Mouse (Mus musculus) kidney, embryonic 14.5 days (tissue): ENCODE data around the gene Mymx. TPM values are rescaled to one million over a fixed set of nuclear protein-coding genes. Genes with fewer than 3 reads are reported as not detected.
"Not testable (repeated sequence)": the region's sequence is repeated elsewhere in the genome, so short reads cannot be mapped to it uniquely, and the experiment has no call there.

Experiments used
- ATAC-seq: fragments of 200-750 bp; cut with Nextera tagmentation; 2 replicates; pipeline ENCODE4 v1.8.0; 2017; ENCODE audit warnings: moderate number of reproducible peaks, mild to moderate bottlenecking, moderate TSS enrichment, moderate library complexity; ENCODE audit not compliant: low FRiP score, low TSS enrichment
- H3K27ac ChIP-seq: fragments of 300-500 bp; sonication (generic); 2 replicates; pipeline ENCODE4 v1.5.1; 2014; ENCODE audit warnings: low read depth, mild to moderate bottlenecking, low read length, moderate library complexity, mixed read lengths
- H3K27me3 ChIP-seq: fragments of 300-500 bp; sonication (generic); 2 replicates; pipeline ENCODE4 v1.6.1; 2014; ENCODE audit warnings: mild to moderate bottlenecking, low read length; ENCODE audit not compliant: control insufficient read depth, insufficient read depth
- H3K36me3 ChIP-seq: fragments of 300-500 bp; sonication (generic); 2 replicates; pipeline ENCODE4 v1.6.1; 2014; ENCODE audit warnings: low read length, mixed read lengths; ENCODE audit not compliant: control insufficient read depth, insufficient read depth
- H3K4me1 ChIP-seq: fragments of 300-500 bp; sonication (generic); 2 replicates; pipeline ENCODE4 v1.6.1; 2014; ENCODE audit warnings: low read length, mixed read lengths; ENCODE audit not compliant: control insufficient read depth, insufficient read depth
- H3K4me2 ChIP-seq: fragments of 300-500 bp; sonication (generic); replicated peaks from 2 replicates; pipeline ENCODE4 v1.6.1; 2014; ENCODE audit warnings: low read depth, mild to moderate bottlenecking, low read length
- H3K4me3 ChIP-seq: fragments of 300-500 bp; sonication (generic); 2 replicates; pipeline ENCODE4 v1.5.1; 2014; ENCODE audit warnings: mild to moderate bottlenecking, low read length
- H3K9ac ChIP-seq: fragments of 300-500 bp; sonication (generic); 2 replicates; pipeline ENCODE4 v1.6.1; 2014; ENCODE audit warnings: low read depth, mild to moderate bottlenecking, low read length, moderate library complexity
- H3K9me3 ChIP-seq: fragments of 300-500 bp; sonication (generic); 2 replicates; pipeline ENCODE4 v1.6.1; 2016; ENCODE audit warnings: low read length; ENCODE audit not compliant: control insufficient read depth
- WGBS: fragments of 180-500 bp; shearing (Covaris S2); extraction: QIAGEN DNeasy Blood & Tissue Kit; methylation state at CpG from one replicate; pipeline ENCODE4 v1.1.7; 2014; 5-methylcytosine and 5-hydroxymethylcytosine counted together
- polyA plus RNA-seq: library from polyadenylated mRNA; unstranded; fragments of >200 nt; fragmentation: Nextera tagmentation; extraction: Ambion mirVana; gene quantifications from 2 replicates; pipeline ENCODE4 v1.2.1, GENCODE M21; 2014

Mymx gene
- polyA plus RNA-seq, 1 experiment from 2014 or later, result 4.2 TPM

DNA sequence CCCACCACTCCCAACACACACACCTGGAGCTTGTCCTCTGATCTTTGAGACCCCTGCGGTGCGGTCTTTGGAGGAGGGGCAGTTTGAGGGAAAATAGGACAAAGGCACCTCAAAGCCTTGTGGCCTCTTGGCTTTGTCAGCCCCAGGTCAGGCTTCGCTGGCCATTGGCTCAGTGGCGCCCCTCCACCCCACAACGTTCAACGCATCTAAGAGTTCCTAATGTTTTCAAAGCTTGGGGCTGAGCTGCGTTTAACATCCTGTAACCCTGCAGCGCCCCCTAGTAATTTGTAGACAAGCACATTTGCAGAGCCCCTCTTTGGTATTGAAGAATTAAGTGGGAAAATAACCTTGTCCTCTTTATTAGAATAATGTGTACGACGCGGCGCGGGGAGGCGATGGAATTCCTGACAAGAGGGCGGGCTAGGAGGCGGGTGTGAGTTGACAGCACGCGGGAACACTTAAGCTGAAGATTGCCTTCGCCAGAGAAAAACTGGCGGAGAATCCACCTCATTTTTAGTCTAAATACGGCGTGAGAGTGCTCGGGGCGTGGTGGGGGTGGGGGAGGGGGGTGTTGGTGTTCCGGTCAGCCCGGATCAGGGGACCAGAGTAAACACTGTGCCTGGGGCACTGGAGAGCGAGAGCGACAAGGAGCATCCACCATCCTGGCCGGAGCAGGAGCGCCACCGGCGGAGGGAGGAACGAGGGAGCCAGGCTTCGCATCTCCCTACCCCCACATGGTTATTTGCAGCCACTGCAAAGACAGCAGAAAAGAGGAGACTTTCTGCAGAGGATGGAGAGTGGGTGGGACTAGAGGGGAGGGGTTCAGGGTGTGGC, 28.2 kb upstream of the Mymx start:
- Histone ChIP-seq H3K27me3 (no peaks in the 10 kb centered on the region), H3K27ac (peak overlapping the region; percentile 48; the same call in 1 of the 2 replicates), H3K4me3 (peak overlapping the region; percentile 34), H3K4me1 (peaks cover 8% of the 10 kb centered on the region; the same call in 1 of the 2 replicates), H3K9ac (peak overlapping the region; percentile 44; the same call in 1 of the 2 replicates), H3K9me3 (no peaks in the 10 kb centered on the region), H3K4me2 (peak overlapping the region; percentile 65), H3K36me3 (no peaks in the 10 kb centered on the region)
- WGBS, result 3% methylated on average over 34 of the region's 34 CpGs
- ATAC-seq, result peak; percentile 82

DNA sequence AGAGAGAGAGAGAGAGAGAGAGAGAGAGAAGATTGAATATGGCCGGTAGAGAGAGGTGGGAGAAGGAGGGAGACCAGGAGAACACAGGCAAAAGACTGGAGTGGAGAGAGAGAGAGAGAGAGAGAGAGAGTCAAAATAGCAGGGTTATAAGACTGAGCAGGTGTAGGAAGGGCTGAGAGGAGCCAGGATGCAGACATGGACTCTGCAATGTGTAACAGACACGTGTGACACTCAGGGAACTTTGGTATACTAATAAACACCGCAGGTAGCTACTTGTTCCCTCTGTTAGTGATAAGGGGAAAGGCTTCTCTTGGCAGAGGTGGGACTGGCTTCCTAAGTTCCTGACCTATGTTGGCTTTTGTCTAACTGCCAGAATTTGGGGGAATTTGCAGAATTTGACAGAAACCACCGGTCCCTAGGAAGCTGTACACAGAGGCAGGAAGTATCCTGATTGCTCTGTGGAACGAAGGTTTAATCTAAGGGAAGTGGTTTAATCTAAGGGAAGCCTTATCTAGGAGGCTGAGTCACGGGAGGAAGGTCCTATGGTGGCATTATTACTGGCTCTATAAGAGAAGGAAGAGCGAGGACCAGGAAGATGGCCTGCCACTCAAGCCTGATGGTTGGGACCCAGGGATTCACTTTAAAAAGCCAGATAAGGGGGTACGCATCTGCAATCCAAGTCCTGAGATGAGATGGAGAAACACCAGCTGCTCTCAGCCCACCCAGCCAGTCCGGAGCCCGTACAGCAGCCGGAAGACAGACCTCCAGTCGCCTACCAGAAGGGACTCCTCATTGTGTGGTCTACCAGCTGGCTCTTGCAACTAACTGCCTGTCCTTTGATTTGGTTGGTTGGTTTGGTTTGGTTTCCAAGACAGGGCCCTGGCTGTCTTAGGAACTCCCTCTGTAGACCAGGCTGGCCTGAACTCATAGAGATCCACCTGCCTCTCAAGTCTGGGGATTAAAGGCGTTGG, 27.3 kb upstream of the Mymx start:
- H3K4me3 ChIP-seq, result no peak overlapping the region
- H3K9ac ChIP-seq, result no peak overlapping the region
- H3K27ac ChIP-seq, result peak overlapping the region; percentile 48; the same call in 1 of the 2 replicates
- H3K27me3 ChIP-seq, result no peaks in the 10 kb centered on the region
- H3K9me3 ChIP-seq, result no peaks in the 10 kb centered on the region
- ATAC-seq, result peak; percentile 41; the same call in 1 of the 2 replicates
- H3K4me2 ChIP-seq, result peak overlapping the region; percentile 65
- 63% methylated on average over 13 of the region's 13 CpGs for WGBS
- H3K36me3 ChIP-seq, result no peaks in the 10 kb centered on the region
- peaks cover 8% of the 10 kb centered on the region; the same call in 1 of the 2 replicates for H3K4me1 ChIP-seq

DNA sequence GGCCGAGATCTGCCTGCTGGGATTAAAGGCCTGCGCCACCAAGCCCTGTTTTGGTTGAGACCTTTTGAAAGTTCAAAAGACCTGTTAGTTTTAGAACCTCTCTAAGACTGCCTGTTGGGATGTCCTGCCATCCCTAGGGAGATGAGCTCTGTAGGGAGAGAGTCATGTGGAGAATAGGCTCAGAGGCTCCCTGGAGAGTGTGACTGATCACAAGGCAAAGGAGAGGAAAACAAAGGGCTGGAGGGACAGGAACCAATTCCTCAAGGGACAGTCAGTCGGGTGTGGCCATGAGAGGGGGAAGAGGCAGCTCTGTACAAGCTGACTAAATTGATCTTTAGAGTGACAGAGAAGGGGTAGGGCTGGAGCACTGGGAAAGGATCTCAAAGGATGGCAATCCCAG, 26.3 kb upstream of the Mymx start:
- Histone ChIP-seq H3K9me3 (no peaks in the 10 kb centered on the region), H3K4me2 (no peak overlapping the region)

DNA sequence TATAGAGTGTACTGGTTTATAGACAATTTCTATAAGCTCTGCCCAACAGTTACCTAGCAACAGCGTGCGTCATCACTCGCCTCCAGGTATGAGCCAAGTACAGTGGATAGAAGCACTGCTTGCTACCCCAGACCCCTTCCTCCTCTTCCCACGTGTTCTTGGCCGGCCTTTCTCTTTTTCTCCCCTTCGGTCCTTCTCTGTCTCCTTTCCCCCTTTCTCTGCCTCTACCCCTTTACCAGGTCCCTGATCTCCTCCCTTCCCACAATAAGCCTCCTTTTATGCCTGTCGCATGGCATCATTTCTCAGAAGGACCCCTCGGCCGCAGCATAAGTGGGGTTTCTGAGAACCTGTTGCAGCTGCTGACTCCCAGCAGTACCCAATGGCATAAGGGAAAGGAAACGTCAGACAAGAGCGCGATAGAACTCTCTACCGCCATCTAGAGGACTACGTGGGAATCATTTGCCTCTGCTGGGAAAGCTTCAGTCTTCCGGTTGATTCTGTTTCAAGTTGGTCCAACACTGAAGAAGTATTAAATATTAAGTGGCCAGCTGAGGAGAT, 24.8 kb upstream of the Mymx start:
- Histone ChIP-seq H3K27me3 (no peaks in the 10 kb centered on the region), H3K4me2 (no peak overlapping the region; the same call in 1 of the 2 replicates), H3K4me3 (no peak overlapping the region), H3K9me3 (no peaks in the 10 kb centered on the region), H3K27ac (no peak overlapping the region), H3K4me1 (peaks cover 8% of the 10 kb centered on the region; the same call in 1 of the 2 replicates), H3K9ac (no peak overlapping the region), H3K36me3 (no peaks in the 10 kb centered on the region)
- ATAC-seq, result no peak
- WGBS, result 28% methylated on average over 15 of the region's 15 CpGs

More for the DNA sequence above, 26.3 kb upstream of the Mymx start:
- H3K4me3 ChIP-seq, result no peak overlapping the region
- H3K4me1 ChIP-seq, result peaks cover 8% of the 10 kb centered on the region; the same call in 1 of the 2 replicates
- H3K27me3 ChIP-seq, result no peaks in the 10 kb centered on the region
- 43% methylated on average over 3 of the region's 3 CpGs for WGBS
- H3K9ac ChIP-seq, result no peak overlapping the region
- no peak overlapping the region for H3K27ac ChIP-seq
- no peaks in the 10 kb centered on the region for H3K36me3 ChIP-seq
- ATAC-seq, result no peak

DNA sequence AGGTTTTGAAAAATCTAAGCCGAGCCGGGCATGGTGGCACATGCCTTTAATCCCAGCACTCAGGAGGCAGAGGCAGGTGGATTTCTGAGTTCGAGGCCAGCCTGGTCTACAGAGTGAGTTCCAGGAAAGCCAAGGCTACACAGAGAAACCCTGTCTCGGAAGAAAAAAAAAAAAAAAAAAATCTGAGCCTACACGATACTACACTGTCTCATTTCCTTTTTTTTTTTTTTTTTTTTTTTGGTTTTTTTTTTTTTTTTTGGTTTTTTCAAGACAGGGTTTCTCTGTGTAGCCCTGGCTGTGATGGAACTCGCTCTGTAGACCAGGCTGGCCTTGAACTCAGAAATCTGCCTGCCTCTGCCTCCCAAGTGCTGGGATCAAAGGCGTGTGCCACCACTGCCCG, 21.5 kb upstream of the Mymx start:
- ATAC-seq, H3K27ac ChIP-seq, H3K9me3 ChIP-seq, H3K4me2 ChIP-seq, H3K27me3 ChIP-seq, H3K4me3 ChIP-seq, H3K9ac ChIP-seq, H3K36me3 ChIP-seq: not testable (repeated sequence)
- H3K4me1 ChIP-seq, result peaks cover 12% of the 10 kb centered on the region; the same call in 1 of the 2 replicates
- WGBS, result 93% methylated on average over 8 of the region's 8 CpGs

DNA sequence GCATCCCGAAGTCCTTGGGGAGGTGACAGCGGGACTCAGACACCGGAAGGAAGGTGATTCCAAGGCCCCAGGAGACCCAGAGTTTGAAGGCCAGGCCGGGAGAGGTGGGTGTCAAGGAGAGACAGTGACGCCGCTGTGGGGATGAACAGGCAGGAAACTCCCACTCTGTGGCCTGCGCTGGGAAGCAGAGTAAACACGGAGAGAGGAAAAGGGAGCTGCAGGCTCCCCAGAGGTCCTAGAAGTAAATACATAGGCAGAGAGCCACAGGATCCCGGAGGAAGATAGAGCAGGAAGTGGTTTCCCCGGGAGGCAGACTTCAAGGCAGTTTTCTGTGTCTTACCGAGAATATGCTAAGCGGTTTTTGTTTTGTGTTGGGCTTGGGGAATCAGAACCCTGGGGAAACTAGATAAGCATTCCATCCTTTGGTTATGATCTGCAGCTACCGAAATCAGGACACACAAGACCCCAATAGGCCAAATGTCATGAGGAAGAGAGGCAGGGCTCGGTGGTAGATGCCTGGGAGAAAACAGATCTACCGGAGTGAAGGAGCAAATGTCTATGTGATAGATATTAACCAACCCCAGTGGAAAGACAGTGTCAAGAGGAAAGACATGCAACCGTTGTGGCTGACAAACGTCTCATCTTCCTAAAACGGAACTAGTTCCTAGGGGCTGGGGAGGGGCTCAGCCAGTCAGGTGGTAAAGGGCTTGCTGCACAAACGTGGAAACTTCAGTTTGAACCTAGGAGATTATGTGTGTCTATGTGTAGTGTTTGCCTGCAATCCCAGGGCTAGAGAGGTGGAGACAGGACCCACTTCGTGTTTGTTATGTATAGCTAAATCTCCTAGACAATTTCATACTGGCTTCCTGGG, 17.7 kb upstream of the Mymx start:
- Histone ChIP-seq H3K27ac (peak overlapping the region; percentile 82; the same call in 1 of the 2 replicates), H3K4me1 (peaks cover 9% of the 10 kb centered on the region; the same call in 1 of the 2 replicates), H3K4me3 (peak overlapping the region; percentile 25; the same call in 1 of the 2 replicates), H3K9ac (peak overlapping the region; percentile 40; the same call in 1 of the 2 replicates), H3K36me3 (no peaks in the 10 kb centered on the region), H3K9me3 (no peaks in the 10 kb centered on the region), H3K27me3 (no peaks in the 10 kb centered on the region), H3K4me2 (peak overlapping the region; percentile 38)
- whole genome bisulfite sequencing, result 15% methylated on average over 20 of the region's 20 CpGs
- ATAC-seq, result 0 out of 2 replicates have a peak, but pooled peaks have one; percentile 22

DNA sequence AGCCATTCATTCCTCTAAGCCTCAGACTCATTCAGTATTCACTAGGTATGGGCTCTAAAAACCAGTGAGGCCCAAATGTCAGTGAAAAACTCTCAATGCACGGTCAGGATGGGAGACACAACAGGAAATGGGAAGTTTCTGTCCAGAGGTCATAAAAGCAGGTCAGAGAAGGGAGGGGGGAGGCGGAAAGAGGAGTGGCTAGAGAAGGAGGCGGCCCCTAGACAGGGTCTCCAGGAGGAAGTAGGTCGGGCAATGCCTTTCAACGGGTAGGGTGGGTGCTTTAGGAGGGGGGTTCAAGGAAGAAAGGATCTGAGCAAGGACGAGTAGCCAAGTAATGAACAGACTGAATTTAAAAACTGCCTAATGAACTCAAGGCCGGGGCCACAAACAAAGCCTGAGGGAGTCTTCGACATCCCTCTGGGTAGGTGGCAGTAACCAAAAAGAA, 17.1 kb upstream of the Mymx start:
- Histone ChIP-seq H3K27ac (peak overlapping the region; percentile 82; the same call in 1 of the 2 replicates), H3K27me3 (no peaks in the 10 kb centered on the region), H3K4me3 (peak overlapping the region; percentile 25; the same call in 1 of the 2 replicates), H3K36me3 (no peaks in the 10 kb centered on the region), H3K9me3 (no peaks in the 10 kb centered on the region), H3K4me2 (peak overlapping the region; percentile 38), H3K9ac (peak overlapping the region; percentile 40; the same call in 1 of the 2 replicates), H3K4me1 (peaks cover 9% of the 10 kb centered on the region; the same call in 1 of the 2 replicates)
- ATAC-seq, result peak; percentile 70
- 16% methylated on average over 8 of the region's 8 CpGs for WGBS
